Mouse (Mus musculus) fibroblast of lung, adult 2 months (primary cell): ENCODE results near the gene Elf3.
"Not testable (repeated sequence)": the region's sequence is repeated elsewhere in the genome, so short reads cannot be mapped to it uniquely, and the experiment has no call there.

Experiments
- DNase-seq: peaks from one replicate; pipeline ENCODE4 v3.0.0-alpha.2; 2011; ENCODE audit warnings: low read depth

Gene Elf3

GRCm38 (mm10) chr1:135237131-135237851, 21.1 kb downstream of the Elf3 start:
- DNase-seq: no peak

GRCm38 (mm10) chr1:135234771-135235170, 23.6 kb downstream of the Elf3 start:
- DNase-seq: no peak

GRCm38 (mm10) chr1:135233961-135234360, 24.4 kb downstream of the Elf3 start:
- DNase-seq: no peak

GRCm38 (mm10) chr1:135231878-135232277, 26.5 kb downstream of the Elf3 start:
- not testable (repeated sequence) for DNase-seq

GRCm38 (mm10) chr1:135227339-135227950, 30.9 kb downstream of the Elf3 start:
- no peak for DNase-seq

- no peak for DNase-seq
These were observed 33.3 kb downstream of the Elf3 start for GRCm38 (mm10) chr1:135224981-135225604.

- DNase-seq: no peak
These were observed 34.2 kb downstream of the Elf3 start for GRCm38 (mm10) chr1:135224147-135224546.

- DNase-seq: no peak
These were observed 40.6 kb downstream of the Elf3 start for GRCm38 (mm10) chr1:135217607-135218233.

- DNase-seq: no peak
These were observed 44.4 kb downstream of the Elf3 start for GRCm38 (mm10) chr1:135213772-135214640.

- DNase-seq: no peak
These were observed 47.9 kb downstream of the Elf3 start for GRCm38 (mm10) chr1:135210421-135210820.

- DNase-seq: no peak
These were observed 49.7 kb downstream of the Elf3 start for GRCm38 (mm10) chr1:135208716-135209115.

GRCm38 (mm10) chr1:135206586-135207339, 51.6 kb downstream of the Elf3 start:
- DNase-seq: no peak

GRCm38 (mm10) chr1:135205257-135205656, 53.1 kb downstream of the Elf3 start:
- no peak for DNase-seq

- DNase-seq: no peak
These were observed 53.9 kb downstream of the Elf3 start for GRCm38 (mm10) chr1:135204196-135205126.
